Mouse (Mus musculus): ENCODE results near the gene Zfand5. TPM values are rescaled to one million over a fixed set of nuclear protein-coding genes. Genes with fewer than 3 reads are reported as not detected.
A peak's percentile ranks its signal among the peaks of the same experiment; 100 is the strongest.

The Zfand5 gene
- polyA plus RNA-seq, 2 experiments, result 61.0 to 122 TPM

GRCm38 (mm10) chr19:21273440-21273839 is 1.4 kb downstream of the Zfand5 start:
- no peaks in the 10 kb centered on the region for H3K27me3 ChIP-seq (ENCODE audit: control insufficient read depth, insufficient read depth, low read length)
- H3K4me3 ChIP-seq (replicated peaks; ENCODE audit: low read length), result peak overlapping the region; percentile 94
- ATAC-seq (ENCODE audit: low FRiP score, low read depth), result no peak
- no peaks in the 10 kb centered on the region for H3K9me3 ChIP-seq (ENCODE audit: control insufficient read depth, low read length)
- H3K4me2 ChIP-seq (replicated peaks; ENCODE audit: low read depth, low read length, severe bottlenecking), result peak overlapping the region; percentile 71
- H3K9ac ChIP-seq (ENCODE audit: low read depth, low read length, severe bottlenecking), result peak overlapping the region; percentile 99
- no peak overlapping the region; the same call in 1 of the 2 replicates for H3K27ac ChIP-seq (replicated peaks; ENCODE audit: low read depth, low read length)
- peaks cover 19% of the 10 kb centered on the region for H3K36me3 ChIP-seq (ENCODE audit: control insufficient read depth, insufficient read depth, low read length)
- H3K4me1 ChIP-seq (ENCODE audit: control insufficient read depth, insufficient read depth, low read length), result peaks cover 6% of the 10 kb centered on the region; the same call in 1 of the 2 replicates
- no peak for DNase-seq (ENCODE audit: low spot score)
- TF ChIP-seq POLR2A (IDR thresholded peaks at IDR 0.05; ENCODE audit: borderline replicate concordance, extremely low read depth, insufficient read depth, insufficient read length), result no peak
- 0% methylated on average over 4 of the region's 4 CpGs for WGBS

- peak overlapping the region; percentile 71 for H3K4me2 ChIP-seq (replicated peaks; ENCODE audit: low read depth, low read length, severe bottlenecking)
- peaks cover 6% of the 10 kb centered on the region; the same call in 1 of the 2 replicates for H3K4me1 ChIP-seq (ENCODE audit: control insufficient read depth, insufficient read depth, low read length)
- H3K9me3 ChIP-seq (ENCODE audit: control insufficient read depth, low read length), result no peaks in the 10 kb centered on the region
- 2% methylated on average over 2 of the region's 2 CpGs for WGBS
- H3K36me3 ChIP-seq (ENCODE audit: control insufficient read depth, insufficient read depth, low read length), result peaks cover 22% of the 10 kb centered on the region
- peak; percentile 75 for DNase-seq (ENCODE audit: low spot score)
- TF ChIP-seq POLR2A (IDR thresholded peaks at IDR 0.05; ENCODE audit: borderline replicate concordance, extremely low read depth, insufficient read depth, insufficient read length), result no peak
- H3K27ac ChIP-seq (replicated peaks; ENCODE audit: low read depth, low read length), result no peak overlapping the region
- H3K9ac ChIP-seq (ENCODE audit: low read depth, low read length, severe bottlenecking), result peak overlapping the region; percentile 99; the same call in 1 of the 2 replicates
- H3K4me3 ChIP-seq (replicated peaks; ENCODE audit: low read length), result peak overlapping the region; percentile 94
- no peak for ATAC-seq (ENCODE audit: low FRiP score, low read depth)
- no peaks in the 10 kb centered on the region for H3K27me3 ChIP-seq (ENCODE audit: control insufficient read depth, insufficient read depth, low read length)
These were observed 2.1 kb downstream of the Zfand5 start for GRCm38 (mm10) chr19:21274181-21274591.

GRCm38 (mm10) chr19:21274714-21275113 is 2.6 kb downstream of the Zfand5 start:
- Histone ChIP-seq H3K9ac (ENCODE audit: low read depth, low read length, severe bottlenecking) (peak overlapping the region; percentile 99), H3K27me3 (ENCODE audit: control insufficient read depth, insufficient read depth, low read length) (no peaks in the 10 kb centered on the region), H3K36me3 (ENCODE audit: control insufficient read depth, insufficient read depth, low read length) (peaks cover 25% of the 10 kb centered on the region), H3K27ac (replicated peaks; ENCODE audit: low read depth, low read length) (no peak overlapping the region), H3K4me2 (replicated peaks; ENCODE audit: low read depth, low read length, severe bottlenecking) (peak overlapping the region; percentile 71), H3K4me3 (replicated peaks; ENCODE audit: low read length) (peak overlapping the region; percentile 94), H3K9me3 (ENCODE audit: control insufficient read depth, low read length) (no peaks in the 10 kb centered on the region), H3K4me1 (ENCODE audit: control insufficient read depth, insufficient read depth, low read length) (peaks cover 6% of the 10 kb centered on the region; the same call in 1 of the 2 replicates)
- TF ChIP-seq POLR2A (IDR thresholded peaks at IDR 0.05; ENCODE audit: borderline replicate concordance, extremely low read depth, insufficient read depth, insufficient read length), result no peak
- 28% methylated on average over 3 of the region's 3 CpGs for WGBS
- DNase-seq (ENCODE audit: low spot score), result no peak
- ATAC-seq (ENCODE audit: low FRiP score, low read depth), result no peak

GRCm38 (mm10) chr19:21276317-21276716 is 4.2 kb downstream of the Zfand5 start:
- peaks cover 6% of the 10 kb centered on the region; the same call in 1 of the 2 replicates for H3K4me1 ChIP-seq (ENCODE audit: control insufficient read depth, insufficient read depth, low read length)
- H3K4me2 ChIP-seq (replicated peaks; ENCODE audit: low read depth, low read length, severe bottlenecking), result no peak overlapping the region
- H3K27me3 ChIP-seq (ENCODE audit: control insufficient read depth, insufficient read depth, low read length), result no peaks in the 10 kb centered on the region
- DNase-seq (ENCODE audit: low spot score) (no peak), ATAC-seq (ENCODE audit: low FRiP score, low read depth) (no peak)
- H3K9ac ChIP-seq (ENCODE audit: low read depth, low read length, severe bottlenecking), result no peak overlapping the region
- peaks cover 34% of the 10 kb centered on the region for H3K36me3 ChIP-seq (ENCODE audit: control insufficient read depth, insufficient read depth, low read length)
- H3K27ac ChIP-seq (replicated peaks; ENCODE audit: low read depth, low read length), result no peak overlapping the region
- TF ChIP-seq POLR2A (IDR thresholded peaks at IDR 0.05; ENCODE audit: borderline replicate concordance, extremely low read depth, insufficient read depth, insufficient read length), result no peak
- no peak overlapping the region for H3K4me3 ChIP-seq (replicated peaks; ENCODE audit: low read length)
- no peaks in the 10 kb centered on the region for H3K9me3 ChIP-seq (ENCODE audit: control insufficient read depth, low read length)

GRCm38 (mm10) chr19:21286421-21287097 is 14.5 kb downstream of the Zfand5 start:
- Histone ChIP-seq H3K36me3 (ENCODE audit: control insufficient read depth, insufficient read depth, low read length) (peaks cover 9% of the 10 kb centered on the region), H3K4me3 (replicated peaks; ENCODE audit: low read length) (no peak overlapping the region), H3K4me2 (replicated peaks; ENCODE audit: low read depth, low read length, severe bottlenecking) (no peak overlapping the region), H3K9me3 (ENCODE audit: control insufficient read depth, low read length) (no peaks in the 10 kb centered on the region), H3K27me3 (ENCODE audit: control insufficient read depth, insufficient read depth, low read length) (no peaks in the 10 kb centered on the region), H3K4me1 (ENCODE audit: control insufficient read depth, insufficient read depth, low read length) (no peaks in the 10 kb centered on the region), H3K27ac (replicated peaks; ENCODE audit: low read depth, low read length) (no peak overlapping the region), H3K9ac (ENCODE audit: low read depth, low read length, severe bottlenecking) (no peak overlapping the region)
- no peak for TF ChIP-seq POLR2A (IDR thresholded peaks at IDR 0.05; ENCODE audit: borderline replicate concordance, extremely low read depth, insufficient read depth, insufficient read length)
- no peak for DNase-seq (ENCODE audit: low spot score)
- ATAC-seq (ENCODE audit: low FRiP score, low read depth), result no peak
- WGBS, result 72% methylated on average over 3 of the region's 3 CpGs
